Mouse (Mus musculus): Measurements from ENCODE around the gene Cbfa2t2. TPM values are rescaled to one million over a fixed set of nuclear protein-coding genes. Genes with fewer than 3 reads are reported as not detected.

The Cbfa2t2 gene
- total and polyA plus RNA-seq, 2 experiments from 2014 or later: 18.2 to 45.1 TPM

DNA sequence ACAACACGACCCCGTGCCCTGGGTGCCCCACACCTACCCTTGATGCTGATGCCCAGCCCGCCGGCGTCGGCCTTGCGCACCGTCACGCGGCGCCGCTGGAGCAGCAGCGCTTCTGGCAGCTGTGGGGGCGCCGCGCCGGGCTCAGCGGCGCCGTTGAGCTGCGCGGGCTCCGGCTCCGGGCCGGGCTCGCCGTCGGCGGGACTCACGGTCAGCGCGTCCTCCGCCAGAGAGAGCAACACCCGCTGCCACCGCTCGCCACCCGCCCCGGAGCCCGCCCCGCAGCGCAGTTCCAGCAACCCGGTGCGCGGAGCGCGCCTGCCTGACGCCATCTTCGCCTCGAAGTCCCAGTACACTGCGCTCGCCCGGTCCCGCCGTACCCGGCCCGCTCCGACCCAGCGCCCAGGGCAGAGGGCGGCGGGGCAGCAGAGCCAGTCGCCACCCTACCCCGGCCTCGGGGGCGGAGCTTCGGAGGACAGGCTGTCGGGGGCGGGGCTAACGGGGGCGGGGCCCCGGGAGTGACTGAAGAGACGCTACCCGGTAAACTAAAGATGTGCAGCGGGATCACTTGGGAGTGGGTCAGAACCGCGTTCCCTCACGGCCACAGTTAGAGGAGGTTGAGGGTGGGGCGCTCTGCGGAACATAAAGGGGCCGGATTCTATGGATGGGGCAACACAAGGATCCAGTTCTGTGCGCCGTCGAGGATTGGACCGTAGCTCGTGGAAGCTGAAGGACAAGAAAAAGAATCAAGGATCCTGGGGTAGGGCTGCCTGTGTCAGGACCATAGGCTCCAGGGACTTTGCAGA is 28.4 kb upstream of the Cbfa2t2 start, which contains the start of gene Snta1:
Gene Snta1, minus strand, starts transcription at position 457 of the 803 bp plus-strand sequence.
- no peak for TF ChIP-seq EP300 (IDR thresholded peaks at IDR 0.05; ENCODE audit: low read depth)
- TF ChIP-seq CTCF (IDR thresholded peaks at IDR 0.05; ENCODE audit: low read depth): 0 out of 2 replicates have a peak, but pooled peaks have one; percentile 1
- Histone ChIP-seq H3K9ac (replicated peaks; ENCODE audit: low read depth, low read length) (peak within 1 kb of the TSS; percentile 82), H3K4me2 (ENCODE audit: low read depth, low read length) (peak within 1 kb of the TSS; percentile 74), H3K4me3 (ENCODE audit: low read depth, low read length) (peak within 1 kb of the TSS; percentile 79), H3K27ac (ENCODE audit: low read depth) (peak within 1 kb of the TSS; percentile 93), H3K4me1 (ENCODE audit: control insufficient read depth, insufficient read depth) (peaks cover 30% of the 10 kb centered on the region; the same call in 1 of the 2 replicates), H3K9me3 (replicated peaks; ENCODE audit: control insufficient read depth, low read length) (no peaks in the 10 kb centered on the region), H3K36me3 (replicated peaks; ENCODE audit: control insufficient read depth, insufficient read depth, low read length) (no peaks in the 10 kb centered on the region), H3K27me3 (ENCODE audit: control insufficient read depth, insufficient read depth, low read length) (no peaks in the 10 kb centered on the region)
- peak; percentile 86 for ATAC-seq (ENCODE audit: insufficient read depth, low read depth)
- peak; percentile 86 for DNase-seq (ENCODE audit: low spot score)
- WGBS: 2% methylated on average over 80 of the region's 84 CpGs

- no peak overlapping the region for H3K4me3 ChIP-seq (ENCODE audit: low read depth, low read length)
- H3K27ac ChIP-seq (ENCODE audit: low read depth): peak overlapping the region; percentile 70
- H3K27me3 ChIP-seq (ENCODE audit: control insufficient read depth, insufficient read depth, low read length): no peaks in the 10 kb centered on the region
- H3K4me1 ChIP-seq (ENCODE audit: control insufficient read depth, insufficient read depth): peaks cover 16% of the 10 kb centered on the region; the same call in 1 of the 2 replicates
- H3K9me3 ChIP-seq (replicated peaks; ENCODE audit: control insufficient read depth, low read length): no peaks in the 10 kb centered on the region
- H3K9ac ChIP-seq (replicated peaks; ENCODE audit: low read depth, low read length): no peak overlapping the region
- no peak overlapping the region for H3K4me2 ChIP-seq (ENCODE audit: low read depth, low read length)
- H3K36me3 ChIP-seq (replicated peaks; ENCODE audit: control insufficient read depth, insufficient read depth, low read length): no peaks in the 10 kb centered on the region
- DNase-seq (ENCODE audit: low spot score): peak; percentile 82
- 0 out of 2 replicates have a peak, but pooled peaks have one; percentile 58 for TF ChIP-seq EP300 (IDR thresholded peaks at IDR 0.05; ENCODE audit: low read depth)
- TF ChIP-seq CTCF (IDR thresholded peaks at IDR 0.05; ENCODE audit: low read depth): peak; percentile 19; the same call in 1 of the 2 replicates
- peak; percentile 52 for ATAC-seq (ENCODE audit: insufficient read depth, low read depth)
- WGBS: 32% methylated on average over 2 of the region's 2 CpGs
Measured at GRCm38 (mm10) chr2:154410355-154410754, 25.9 kb upstream of the Cbfa2t2 start.

DNA sequence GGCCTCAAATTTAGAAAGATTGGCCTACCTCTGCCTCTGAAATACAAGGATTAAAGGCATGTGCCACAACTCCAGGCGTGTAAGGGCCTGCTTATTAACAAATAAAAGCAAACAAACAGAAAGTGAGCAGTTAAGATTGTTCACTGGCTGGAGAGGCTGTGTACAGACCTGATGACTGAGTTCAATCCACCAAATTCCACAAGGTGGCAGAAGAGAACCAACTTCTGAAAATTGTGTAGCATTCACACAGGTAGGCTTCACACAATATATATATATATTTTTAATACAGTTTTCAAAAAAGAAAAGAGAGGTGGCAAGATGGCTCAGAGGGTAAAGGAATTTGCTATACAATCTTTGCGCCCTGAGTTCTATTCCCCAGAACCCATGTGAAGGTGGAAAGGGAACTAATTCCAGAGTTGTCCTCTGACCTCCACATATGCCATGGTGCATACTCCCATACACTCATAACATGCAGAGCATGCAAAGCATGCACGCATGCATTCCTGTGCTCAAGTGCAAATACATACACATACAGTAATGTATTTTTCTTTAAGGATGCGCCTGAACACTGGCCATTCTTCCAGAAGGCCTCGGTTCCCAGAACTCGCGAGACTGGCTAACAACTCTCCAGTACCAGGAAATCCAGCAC is 24.1 kb upstream of the Cbfa2t2 start:
- peak; percentile 60 for DNase-seq (ENCODE audit: low spot score)
- H3K27ac ChIP-seq (ENCODE audit: low read depth): no peak overlapping the region
- no peak overlapping the region for H3K4me3 ChIP-seq (ENCODE audit: low read depth, low read length)
- H3K4me2 ChIP-seq (ENCODE audit: low read depth, low read length): no peak overlapping the region
- WGBS: 66% methylated on average over 7 of the region's 7 CpGs
- H3K9ac ChIP-seq (replicated peaks; ENCODE audit: low read depth, low read length): no peak overlapping the region
- H3K9me3 ChIP-seq (replicated peaks; ENCODE audit: control insufficient read depth, low read length): no peaks in the 10 kb centered on the region
- no peaks in the 10 kb centered on the region for H3K36me3 ChIP-seq (replicated peaks; ENCODE audit: control insufficient read depth, insufficient read depth, low read length)
- TF ChIP-seq CTCF (IDR thresholded peaks at IDR 0.05; ENCODE audit: low read depth) (peak; percentile 59), EP300 (IDR thresholded peaks at IDR 0.05; ENCODE audit: low read depth) (no peak)
- ATAC-seq (ENCODE audit: insufficient read depth, low read depth): no peak
- H3K27me3 ChIP-seq (ENCODE audit: control insufficient read depth, insufficient read depth, low read length): no peaks in the 10 kb centered on the region
- peaks cover 10% of the 10 kb centered on the region; the same call in 1 of the 2 replicates for H3K4me1 ChIP-seq (ENCODE audit: control insufficient read depth, insufficient read depth)

- Histone ChIP-seq H3K4me1 (ENCODE audit: control insufficient read depth, insufficient read depth) (no peaks in the 10 kb centered on the region), H3K27me3 (ENCODE audit: control insufficient read depth, insufficient read depth, low read length) (no peaks in the 10 kb centered on the region), H3K36me3 (replicated peaks; ENCODE audit: control insufficient read depth, insufficient read depth, low read length) (no peaks in the 10 kb centered on the region), H3K9me3 (replicated peaks; ENCODE audit: control insufficient read depth, low read length) (no peaks in the 10 kb centered on the region), H3K9ac (replicated peaks; ENCODE audit: low read depth, low read length) (no peak overlapping the region), H3K4me3 (ENCODE audit: low read depth, low read length) (no peak overlapping the region), H3K4me2 (ENCODE audit: low read depth, low read length) (no peak overlapping the region), H3K27ac (ENCODE audit: low read depth) (no peak overlapping the region)
- 16% methylated on average over 3 of the region's 3 CpGs for WGBS
- DNase-seq (ENCODE audit: low spot score) (peak; percentile 61), ATAC-seq (ENCODE audit: insufficient read depth, low read depth) (0 out of 2 replicates have a peak, but pooled peaks have one; percentile 20)
- TF ChIP-seq EP300 (IDR thresholded peaks at IDR 0.05; ENCODE audit: low read depth) (no peak), CTCF (IDR thresholded peaks at IDR 0.05; ENCODE audit: low read depth) (peak; percentile 88)
Measured at GRCm38 (mm10) chr2:154417107-154417506, 19.2 kb upstream of the Cbfa2t2 start.

DNA sequence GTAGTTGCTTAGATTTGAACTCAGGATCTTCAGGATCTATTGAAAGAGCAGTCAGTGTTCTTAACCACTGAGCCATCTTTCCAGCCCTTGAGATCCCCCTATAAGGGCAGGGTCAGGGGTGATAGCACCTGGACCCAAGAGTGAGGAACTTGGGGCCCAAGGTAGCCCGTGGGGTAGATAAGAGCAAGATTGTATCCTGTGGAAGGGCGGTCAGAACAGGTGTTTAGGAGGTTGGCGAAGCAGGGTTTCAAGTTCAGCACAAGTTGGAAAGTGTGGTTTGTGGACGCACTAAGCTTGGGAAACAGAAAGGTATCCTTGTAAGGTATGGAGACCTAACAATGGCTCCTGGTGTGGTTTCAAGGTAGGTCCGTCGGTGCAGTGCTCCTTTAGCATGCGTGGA is 18.3 kb upstream of the Cbfa2t2 start:
- H3K4me2 ChIP-seq (ENCODE audit: low read depth, low read length): no peak overlapping the region
- H3K9me3 ChIP-seq (replicated peaks; ENCODE audit: control insufficient read depth, low read length): no peaks in the 10 kb centered on the region
- no peaks in the 10 kb centered on the region for H3K27me3 ChIP-seq (ENCODE audit: control insufficient read depth, insufficient read depth, low read length)
- no peak for TF ChIP-seq EP300 (IDR thresholded peaks at IDR 0.05; ENCODE audit: low read depth)
- TF ChIP-seq CTCF (IDR thresholded peaks at IDR 0.05; ENCODE audit: low read depth): no peak
- no peak overlapping the region for H3K4me3 ChIP-seq (ENCODE audit: low read depth, low read length)
- no peak overlapping the region for H3K9ac ChIP-seq (replicated peaks; ENCODE audit: low read depth, low read length)
- no peaks in the 10 kb centered on the region for H3K36me3 ChIP-seq (replicated peaks; ENCODE audit: control insufficient read depth, insufficient read depth, low read length)
- DNase-seq (ENCODE audit: low spot score) (no peak), ATAC-seq (ENCODE audit: insufficient read depth, low read depth) (no peak)
- no peaks in the 10 kb centered on the region for H3K4me1 ChIP-seq (ENCODE audit: control insufficient read depth, insufficient read depth)
- WGBS: 85% methylated on average over 7 of the region's 7 CpGs
- H3K27ac ChIP-seq (ENCODE audit: low read depth): no peak overlapping the region
